Mouse (Mus musculus) limb, embryonic 10.5 days (tissue): ENCODE measurements around the gene Gm12794. TPM values are rescaled to one million over a fixed set of nuclear protein-coding genes. Genes with fewer than 3 reads are reported as not detected.
"Not testable (repeated sequence)": the region's sequence is repeated elsewhere in the genome, so short reads cannot be mapped to it uniquely, and the experiment has no call there.

Source experiments
- DNase-seq: peaks from one replicate; pipeline ENCODE4 v3.0.0-alpha.2; 2017; ENCODE audit warnings: low spot score
- H3K27ac ChIP-seq: fragments of 300-500 bp; sonication (generic); 2 replicates; pipeline ENCODE4 v1.5.1; 2016; ENCODE audit warnings: mild to moderate bottlenecking
- H3K27me3 ChIP-seq: fragments of 300-500 bp; sonication (generic); 2 replicates; pipeline ENCODE4 v1.6.1; 2016; ENCODE audit warnings: low read depth, mild to moderate bottlenecking; ENCODE audit not compliant: poor library complexity, severe bottlenecking
- H3K36me3 ChIP-seq: fragments of 300-500 bp; sonication (generic); 2 replicates; pipeline ENCODE4 v1.6.1; 2016; ENCODE audit warnings: mild to moderate bottlenecking, moderate library complexity
- H3K4me1 ChIP-seq: fragments of 300-500 bp; sonication (generic); 2 replicates; pipeline ENCODE4 v1.6.1; 2016
- H3K4me3 ChIP-seq: fragments of 300-500 bp; sonication (generic); 2 replicates; pipeline ENCODE4 v1.5.1; 2016; ENCODE audit warnings: mild to moderate bottlenecking, moderate library complexity
- H3K9me3 ChIP-seq: fragments of 300-500 bp; sonication (generic); replicated peaks from 2 replicates; pipeline ENCODE4 v1.6.1; 2016; ENCODE audit warnings: mild to moderate bottlenecking
- WGBS: fragments of 180-500 bp; shearing (Covaris S2); methylation state at CpG from one replicate; pipeline ENCODE4 v1.1.7; 2016; 5-methylcytosine and 5-hydroxymethylcytosine counted together
- polyA plus RNA-seq: library from polyadenylated mRNA; unstranded; fragments of >200 nt; fragmentation: Nextera tagmentation; extraction: Ambion mirVana; gene quantifications from 2 replicates; pipeline ENCODE4 v1.2.1, GENCODE M21; 2016

Gm12794 gene
- not detected in 2 replicates for polyA plus RNA-seq

DNA sequence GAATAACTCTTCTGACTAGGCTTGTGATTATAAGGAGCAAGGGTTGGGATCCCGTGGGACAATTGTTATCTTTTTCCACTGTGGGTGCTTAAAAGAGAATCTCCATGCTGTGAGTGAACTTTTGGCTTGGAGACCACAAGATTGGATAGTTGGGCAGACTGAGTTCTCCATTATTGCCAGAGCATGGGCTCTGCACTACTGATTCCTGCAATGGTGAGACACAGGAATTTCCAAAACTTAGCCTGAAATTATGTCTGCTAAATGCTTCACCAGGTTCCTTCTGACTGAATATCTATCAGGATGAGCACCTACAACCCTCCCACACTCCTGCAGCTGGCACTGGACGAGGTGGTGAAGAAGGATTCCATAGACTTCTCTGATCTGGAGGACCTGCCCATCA is at the start of gene Gm12794:
Gm12794 (plus strand) TSS at position 301 of the 400 bp plus-strand sequence.
- 82% methylated on average over 2 of the region's 2 CpGs for WGBS
- not testable (repeated sequence) for H3K27me3 ChIP-seq, H3K9me3 ChIP-seq, H3K27ac ChIP-seq, H3K36me3 ChIP-seq, DNase-seq, H3K4me1 ChIP-seq, H3K4me3 ChIP-seq

DNA sequence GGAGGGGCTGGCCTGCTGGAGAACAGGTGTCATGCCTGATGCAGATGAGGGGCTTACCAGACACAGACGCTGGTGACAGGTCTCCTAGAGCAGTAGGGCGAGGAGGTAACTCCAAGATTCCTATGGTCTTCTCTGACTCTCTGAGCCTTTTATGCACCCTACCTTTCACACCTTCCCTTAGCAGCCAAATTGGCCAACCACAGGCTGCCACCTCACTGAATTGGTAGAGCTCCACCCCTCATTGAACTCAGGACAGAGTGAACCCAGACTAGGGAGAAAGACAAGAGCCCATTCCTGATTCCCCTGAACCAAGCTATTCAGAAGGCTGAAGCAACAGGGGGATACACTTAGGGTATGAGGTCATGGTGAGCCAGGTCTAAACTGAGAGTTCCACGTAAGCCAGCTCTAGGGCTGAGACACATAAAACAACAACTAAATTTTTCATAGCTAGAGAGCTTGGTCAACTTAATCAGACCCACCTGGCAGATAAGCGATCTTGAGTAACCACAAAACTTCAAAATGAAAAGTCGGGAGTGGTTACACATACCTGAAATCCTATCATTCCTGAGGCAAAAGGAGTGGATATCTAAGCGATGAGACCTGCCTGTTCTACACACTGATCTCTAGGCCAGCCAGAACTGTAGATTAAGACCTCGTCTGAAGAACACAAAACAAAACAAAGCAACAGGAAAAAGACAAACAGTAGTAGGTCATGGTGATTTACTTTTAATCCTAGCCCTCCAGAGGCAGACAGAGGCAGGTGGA is 46.4 kb upstream of the Gm12794 start, which contains the start of gene C130073F10Rik:
C130073F10Rik (minus strand) TSS at position 134 of the 765 bp plus-strand sequence.
- Histone ChIP-seq H3K4me1 (no peaks in the 10 kb centered on the region), H3K27me3 (no peaks in the 10 kb centered on the region), H3K36me3 (no peaks in the 10 kb centered on the region), H3K4me3 (no peak within 1 kb of the TSS), H3K9me3 (no peaks in the 10 kb centered on the region), H3K27ac (no peak within 1 kb of the TSS)
- WGBS = 91% methylated on average over 7 of the region's 7 CpGs
- DNase-seq = no peak

- not testable (repeated sequence) for H3K4me1 ChIP-seq, H3K9me3 ChIP-seq, H3K36me3 ChIP-seq, H3K27ac ChIP-seq, H3K27me3 ChIP-seq, DNase-seq, H3K4me3 ChIP-seq
- 96% methylated on average over 2 of the region's 2 CpGs for WGBS
Observed at GRCm38 (mm10) chr4:101908821-101909220, 31.4 kb upstream of the Gm12794 start, which contains the start of gene Gm12800. Gm12800 (plus strand) TSS chr4:101909121.

DNA sequence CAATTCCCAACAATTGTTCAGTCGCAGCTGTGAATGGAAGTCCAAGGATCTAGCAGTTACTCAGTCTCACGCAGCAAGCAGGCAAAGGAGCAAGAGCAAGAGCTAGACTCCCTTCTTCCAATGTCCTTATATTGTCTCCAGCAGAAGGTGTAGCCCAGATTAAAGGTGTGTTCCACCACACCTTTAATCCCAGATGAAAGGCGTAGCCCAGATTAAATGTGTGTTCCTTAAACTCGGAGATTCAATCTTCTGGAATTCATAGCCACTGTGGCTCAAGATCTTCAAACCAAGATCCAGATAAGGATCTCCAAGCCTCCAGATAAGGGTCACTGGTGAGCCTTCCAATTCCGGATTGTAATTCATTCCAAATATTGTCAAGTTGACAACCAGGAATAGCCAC is 40.7 kb downstream of the Gm12794 start, which contains the start of gene Gm12790:
Gm12790 (minus strand) TSS at position 101 of the 400 bp plus-strand sequence.
- H3K36me3 ChIP-seq, H3K4me1 ChIP-seq, H3K27ac ChIP-seq, H3K27me3 ChIP-seq, H3K9me3 ChIP-seq, DNase-seq, H3K4me3 ChIP-seq: not testable (repeated sequence)
- WGBS = 94% methylated on average over 1 of the region's 5 CpGs

DNA sequence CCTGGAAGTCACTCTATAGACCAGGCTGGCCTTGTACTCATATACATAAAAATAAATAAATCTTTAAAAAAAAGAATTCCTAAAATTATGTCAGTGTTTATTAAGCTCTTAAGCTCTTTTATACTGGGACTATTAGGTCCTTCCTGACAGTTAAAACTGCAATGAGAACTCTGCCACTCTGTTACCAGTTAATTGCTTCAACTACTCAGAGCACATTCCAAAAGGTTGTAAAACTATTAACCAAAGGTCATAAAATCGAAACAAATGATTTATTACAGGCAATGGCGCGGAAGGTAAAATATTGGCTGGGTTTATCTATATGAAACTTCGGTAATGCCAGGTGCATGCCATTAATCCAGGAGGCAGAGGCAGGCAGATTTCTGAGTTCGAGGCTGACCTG is 45.5 kb downstream of the Gm12794 start:
- H3K27ac ChIP-seq = no peak overlapping the region
- no peaks in the 10 kb centered on the region for H3K36me3 ChIP-seq
- H3K4me1 ChIP-seq = no peaks in the 10 kb centered on the region
- no peak overlapping the region for H3K4me3 ChIP-seq
- WGBS = 73% methylated on average over 5 of the region's 5 CpGs
- DNase-seq = no peak
- no peaks in the 10 kb centered on the region for H3K27me3 ChIP-seq
- no peaks in the 10 kb centered on the region for H3K9me3 ChIP-seq

DNA sequence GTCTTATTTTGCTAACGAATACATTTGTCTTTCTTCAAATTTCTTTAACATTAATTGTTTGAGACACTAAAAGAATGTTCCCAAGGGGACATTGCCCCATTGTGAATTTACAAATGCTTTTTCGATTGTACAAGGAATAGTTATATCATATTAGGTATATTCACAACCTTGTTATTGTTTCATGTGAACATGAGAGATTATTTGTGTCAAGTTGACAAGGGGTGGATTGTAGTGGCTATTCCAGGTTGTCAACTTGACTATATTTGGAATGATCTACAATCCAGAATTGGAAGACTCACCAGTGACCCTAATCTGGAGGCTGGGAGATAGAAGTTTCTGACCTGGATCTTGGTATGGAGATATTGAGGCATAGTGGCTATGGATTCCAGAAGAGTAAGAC is 46.1 kb downstream of the Gm12794 start, which contains the start of gene Gm12789:
Gm12789 (plus strand) TSS at position 301 of the 400 bp plus-strand sequence.
- H3K36me3 ChIP-seq, H3K27ac ChIP-seq, DNase-seq, H3K27me3 ChIP-seq, H3K4me3 ChIP-seq, H3K9me3 ChIP-seq, H3K4me1 ChIP-seq: not testable (repeated sequence)
- WGBS = 92% methylated on average over 2 of the region's 2 CpGs

Other genes starting within 250 kb of the Gm12794 start
- gene Lepr, start 223.0 kb upstream of the Gm12794 start, polyA plus RNA-seq = 1.3 and 3.2 TPM in 2 replicates
- not detected in 2 replicates for gene B020004J07Rik, start 96.4 kb upstream of the Gm12794 start, polyA plus RNA-seq
- gene C130073F10Rik, start 46.6 kb upstream of the Gm12794 start, polyA plus RNA-seq = not detected in 2 replicates
- not detected in 2 replicates for gene Gm12800, start 31.3 kb upstream of the Gm12794 start, polyA plus RNA-seq
- gene Gm12790, start 40.6 kb downstream of the Gm12794 start, polyA plus RNA-seq = not detected in 2 replicates
- gene Gm12789, start 46.2 kb downstream of the Gm12794 start, polyA plus RNA-seq = not detected in 2 replicates
- gene Pde4b, start 147.1 kb downstream of the Gm12794 start, polyA plus RNA-seq = 4.5 and 6.2 TPM in 2 replicates